Mouse (Mus musculus) heart, adult 2 months (tissue): Measurements from ENCODE around the gene Exoc3l4. TPM values are rescaled to one million over a fixed set of nuclear protein-coding genes. Genes with fewer than 3 reads are reported as not detected.

Experiments used
- DNase-seq, 2 experiments: peaks; one replicate each; pipeline ENCODE4 v3.0.0; 2021
- H3K27ac ChIP-seq: fragments of 200-600 bp; 2 replicates; pipeline ENCODE4 v1.8.1; 2022
- H3K27me3 ChIP-seq: fragments of 200-500 bp; 2 replicates; pipeline ENCODE4 v1.6.1; 2012; ENCODE audit warnings: mild to moderate bottlenecking, low read length, inconsistent platforms, mixed read lengths; ENCODE audit not compliant: control insufficient read depth, insufficient read depth
- H3K36me3 ChIP-seq: fragments of 200-500 bp; 2 replicates; pipeline ENCODE4 v1.6.1; 2012; ENCODE audit warnings: low read length, inconsistent platforms; ENCODE audit not compliant: control insufficient read depth, insufficient read depth
- H3K4me1 ChIP-seq: fragments of 200-500 bp; 2 replicates; pipeline ENCODE4 v1.6.1; 2011; ENCODE audit warnings: low read length; ENCODE audit not compliant: control insufficient read depth, insufficient read depth
- H3K4me3 ChIP-seq: fragments of 200-600 bp; 2 replicates; pipeline ENCODE4 v1.8.1; 2022
- H3K79me2 ChIP-seq: fragments of 200-500 bp; replicated peaks from 2 replicates; pipeline ENCODE4 v1.6.1; 2012; ENCODE audit warnings: mild to moderate bottlenecking, inconsistent platforms, low read length, moderate library complexity, mixed read lengths; ENCODE audit not compliant: control insufficient read depth, insufficient read depth
- H3K9ac ChIP-seq: fragments of 200-500 bp; 2 replicates; pipeline ENCODE4 v1.6.1; 2012; ENCODE audit warnings: low read depth, mild to moderate bottlenecking, control low read depth, inconsistent platforms, low read length, mixed read lengths
- CTCF ChIP-seq: fragments of 200-600 bp; IDR thresholded peaks from 2 replicates; pipeline ENCODE4 v1.8.1; 2022; ENCODE audit warnings: antibody characterized with exemption, mild to moderate bottlenecking, moderate library complexity
- EP300 ChIP-seq: fragments of 200-500 bp; IDR thresholded peaks from 2 replicates; pipeline ENCODE4 v1.6.1; 2011; ENCODE audit warnings: low read depth, low read length, control low read depth; ENCODE audit not compliant: insufficient read depth
- POLR2A ChIP-seq: fragments of 200-500 bp; IDR thresholded peaks from 2 replicates; pipeline ENCODE4 v1.6.1; 2011; ENCODE audit warnings: mild to moderate bottlenecking, low read depth, low read length, control low read depth; ENCODE audit not compliant: insufficient read depth
- WGBS: fragments of 180-500 bp; shearing (Covaris S2); methylation state at CpG from one replicate; pipeline ENCODE4 v1.1.7; 2018; 5-methylcytosine and 5-hydroxymethylcytosine counted together
- intact Hi-C: fragments of 180-260 bp; cut with DNase I; formaldehyde crosslinking; loops from one replicate; pipeline ENCODE4 v1.15.1; 2025
- polyA plus RNA-seq: library from polyadenylated mRNA; depleted of rRNA; stranded (reverse); fragments of >200 nt; gene quantifications from 2 replicates; pipeline ENCODE4 v1.2.3, GENCODE M21; 2012
- total RNA-seq, 2 experiments: library from RNA; stranded (reverse); gene quantifications; 2 replicates each; pipeline ENCODE4 v1.2.3; 2021

Gene Exoc3l4
- total and polyA plus RNA-seq, 3 experiments, result 2.5 to 10.9 (median 2.7) TPM

- Histone ChIP-seq H3K4me3 (no peak overlapping the region), H3K9ac (no peak overlapping the region), H3K79me2 (no peaks in the 10 kb centered on the region), H3K4me1 (peaks cover 1% of the 10 kb centered on the region), H3K27me3 (0 out of 2 replicates have a peak, but pooled peaks cover 3% of the 10 kb centered on the region), H3K27ac (no peak overlapping the region), H3K36me3 (no peaks in the 10 kb centered on the region)
- TF ChIP-seq POLR2A, result no peak
- TF ChIP-seq CTCF, result no peak
- TF ChIP-seq EP300, result no peak
- WGBS, result 63% methylated on average over 10 of the region's 10 CpGs
- intact Hi-C loops, result no loop called here
- no peak for DNase-seq
Observed at GRCm38 (mm10) chr12:111404880-111405279, 11.9 kb upstream of the Exoc3l4 start.

- DNase-seq, result no peak
- 0 out of 2 replicates have a peak, but pooled peaks cover 3% of the 10 kb centered on the region for H3K27me3 ChIP-seq
Observed at GRCm38 (mm10) chr12:111406622-111407021, 10.2 kb upstream of the Exoc3l4 start, which contains the start of gene Lbhd2. Gene Lbhd2, plus strand, starts transcription at chr12:111406809.

GRCm38 (mm10) chr12:111409583-111409982, 7.2 kb upstream of the Exoc3l4 start:
- Histone ChIP-seq H3K9ac (no peak overlapping the region), H3K36me3 (no peaks in the 10 kb centered on the region), H3K27ac (no peak overlapping the region), H3K27me3 (0 out of 2 replicates have a peak, but pooled peaks cover 3% of the 10 kb centered on the region), H3K4me1 (0 out of 2 replicates have a peak, but pooled peaks cover 1% of the 10 kb centered on the region), H3K4me3 (no peak overlapping the region), H3K79me2 (no peaks in the 10 kb centered on the region)
- WGBS, result 60% methylated on average over 5 of the region's 5 CpGs
- intact Hi-C loops, result no loop called here
- TF ChIP-seq EP300 (no peak), POLR2A (no peak), CTCF (no peak)
- no peak for DNase-seq

More at GRCm38 (mm10) chr12:111406622-111407021, 10.2 kb upstream of the Exoc3l4 start, which contains the start of gene Lbhd2:
- Histone ChIP-seq H3K9ac (no peak within 1 kb of the TSS), H3K4me3 (no peak within 1 kb of the TSS), H3K4me1 (peaks cover under 1% of the 10 kb centered on the region), H3K36me3 (no peaks in the 10 kb centered on the region), H3K27ac (no peak within 1 kb of the TSS), H3K79me2 (no peaks in the 10 kb centered on the region)
- WGBS, result 8% methylated on average over 24 of the region's 24 CpGs
- intact Hi-C loops, result no loop called here
- TF ChIP-seq CTCF, result no peak
- TF ChIP-seq POLR2A, result no peak
- no peak for TF ChIP-seq EP300

- Histone ChIP-seq H3K9ac (no peak overlapping the region), H3K4me3 (no peak overlapping the region), H3K36me3 (no peaks in the 10 kb centered on the region), H3K79me2 (no peaks in the 10 kb centered on the region), H3K27ac (no peak overlapping the region), H3K27me3 (0 out of 2 replicates have a peak, but pooled peaks cover 1% of the 10 kb centered on the region), H3K4me1 (0 out of 2 replicates have a peak, but pooled peaks cover 1% of the 10 kb centered on the region)
- WGBS, result 56% methylated on average over 8 of the region's 8 CpGs
- DNase-seq, result peak in 1 of 2 experiments; percentile 44
- TF ChIP-seq EP300 (no peak), CTCF (no peak), POLR2A (no peak)
- intact Hi-C loops, result loop anchor here (5.0 kb wide), 2 partner anchors 74 to 139 kb away; partner anchors contain the start of gene Amn
Observed at GRCm38 (mm10) chr12:111411631-111412355, 5.0 kb upstream of the Exoc3l4 start.

GRCm38 (mm10) chr12:111412581-111413284, 4.1 kb upstream of the Exoc3l4 start:
- peak overlapping the region; percentile 56 for H3K4me3 ChIP-seq
- peak overlapping the region; percentile 29 for H3K9ac ChIP-seq

More at GRCm38 (mm10) chr12:111412581-111413284, 4.1 kb upstream of the Exoc3l4 start:
- intact Hi-C loops, result loop anchor here (1.0 to 5.0 kb wide), 3 partner anchors 11 to 140 kb away; partner anchors contain the start of gene Amn
- H3K36me3 ChIP-seq, result no peaks in the 10 kb centered on the region
- H3K79me2 ChIP-seq, result no peaks in the 10 kb centered on the region
- H3K4me1 ChIP-seq, result peaks cover 4% of the 10 kb centered on the region
- no peaks in the 10 kb centered on the region for H3K27me3 ChIP-seq
- H3K27ac ChIP-seq, result peak overlapping the region; percentile 74
- peak in 1 of 2 experiments; percentile 54 for DNase-seq
- WGBS, result 9% methylated on average over 12 of the region's 12 CpGs
- TF ChIP-seq CTCF (peak; percentile 44), EP300 (no peak)
